Mouse (Mus musculus) right cerebral cortex, adult 18-20 months (tissue): ENCODE results near the gene Adgrb3.
A peak's percentile ranks its signal among the peaks of the same experiment; 100 is the strongest.
"Not testable (repeated sequence)": the region's sequence is repeated elsewhere in the genome, so short reads cannot be mapped to it uniquely, and the experiment has no call there.

Experiments used
- DNase-seq: peaks from one replicate; pipeline ENCODE4 v3.0.0; 2022; ENCODE audit warnings: mixed read lengths

Adgrb3 gene

DNA sequence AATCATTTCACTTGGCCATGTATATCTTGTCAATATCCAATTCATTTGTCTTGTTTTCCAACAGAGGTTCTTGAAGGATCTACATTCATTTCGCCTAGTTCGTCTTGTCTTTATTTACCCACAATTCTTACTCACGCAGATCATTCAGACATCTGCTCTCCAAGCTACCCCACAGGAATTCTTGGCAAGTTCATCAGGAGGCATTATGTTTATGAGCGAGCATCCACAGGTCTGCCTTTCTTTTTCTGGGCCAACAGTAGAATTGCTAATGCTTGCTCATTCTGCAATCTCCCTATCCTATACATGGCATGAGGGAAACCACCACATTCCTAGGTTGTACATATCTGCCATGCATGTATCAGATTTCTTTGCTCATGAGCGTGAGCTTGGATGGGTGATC is 99.7 kb downstream of the Adgrb3 start:
- DNase-seq = no peak

DNA sequence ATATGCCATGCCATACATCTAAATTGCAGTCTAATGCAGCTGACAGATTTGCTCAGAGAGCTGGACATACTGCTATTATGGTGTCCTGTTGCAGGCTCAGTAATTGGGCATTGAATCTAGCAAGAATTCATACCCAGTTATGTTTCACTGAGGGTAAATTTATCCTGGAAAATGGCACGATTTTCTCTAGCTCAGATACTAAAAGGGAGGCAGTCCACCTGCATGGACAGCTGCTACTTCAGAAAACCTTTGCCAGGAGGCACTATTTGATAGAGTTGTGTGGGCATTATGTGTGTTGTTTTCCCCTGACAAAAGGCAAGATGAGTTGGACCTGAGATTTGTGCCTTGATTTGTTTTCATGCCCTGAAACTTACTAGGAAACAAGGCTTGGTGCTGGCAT is 118.0 kb downstream of the Adgrb3 start:
- no peak for DNase-seq

DNA sequence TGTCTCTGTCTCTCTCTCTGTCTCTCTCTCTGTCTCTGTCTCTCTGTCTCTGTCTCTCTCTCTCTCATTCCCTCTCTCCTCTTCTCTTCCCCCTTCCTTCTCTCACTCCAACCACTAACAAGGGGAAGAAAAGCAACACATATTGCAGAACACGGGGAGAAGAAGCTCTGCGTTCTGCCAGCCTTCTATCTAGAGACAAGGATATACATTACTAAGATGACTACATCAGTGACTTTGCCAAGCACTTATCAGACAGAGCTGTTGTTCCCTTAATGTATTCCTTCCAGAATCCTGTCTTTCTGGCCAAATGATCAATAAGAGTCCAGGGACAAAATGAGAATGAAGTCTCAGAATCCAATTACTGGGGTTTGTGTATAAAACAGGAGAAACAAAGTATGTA is 123.2 kb downstream of the Adgrb3 start:
- no peak for DNase-seq

DNA sequence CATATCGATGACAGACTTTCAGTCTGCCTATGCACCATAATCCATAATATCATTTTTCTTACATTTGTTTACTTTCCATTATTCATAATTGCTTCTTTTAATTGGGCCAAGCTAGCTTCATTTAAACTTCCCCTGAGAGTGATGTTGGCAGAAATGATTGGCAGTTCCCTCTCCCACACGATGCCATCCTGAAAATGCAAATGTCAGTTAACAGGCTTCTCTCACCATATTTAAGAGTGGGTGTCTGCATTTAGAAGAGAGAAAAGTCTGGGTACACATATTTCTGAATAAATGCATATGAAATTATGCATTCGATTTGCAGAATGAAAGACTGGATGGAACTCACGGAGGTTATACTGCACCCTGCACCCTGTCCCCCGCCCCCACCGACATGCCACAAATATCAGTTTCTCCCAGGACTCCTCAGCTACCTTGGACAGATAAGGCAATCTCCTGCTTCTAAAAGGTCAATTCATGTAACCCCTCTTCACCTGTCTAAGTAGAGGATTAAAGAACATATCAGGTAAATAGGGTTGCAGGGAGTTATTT is 130.7 kb downstream of the Adgrb3 start:
- no peak for DNase-seq

DNA sequence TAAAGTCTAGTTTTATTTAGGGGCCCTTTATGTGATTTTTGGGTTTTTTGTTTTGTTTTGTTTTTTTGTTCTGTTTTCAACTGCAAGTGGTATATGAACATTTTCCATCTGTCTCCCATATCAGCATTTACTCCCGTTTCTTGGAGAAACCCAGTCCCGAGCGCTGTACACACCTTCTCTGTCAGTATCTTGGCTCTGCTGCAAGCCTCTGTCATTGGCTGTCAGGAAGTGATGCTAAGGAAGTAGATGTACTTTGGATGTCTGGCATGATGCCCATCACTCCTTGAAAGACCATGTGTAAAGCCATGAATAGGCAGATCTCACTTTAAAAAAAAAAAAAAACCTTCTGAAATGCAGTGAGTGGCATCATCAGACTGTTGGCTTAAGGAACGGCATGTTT is 132.3 kb downstream of the Adgrb3 start:
- DNase-seq = peak; percentile 45

DNA sequence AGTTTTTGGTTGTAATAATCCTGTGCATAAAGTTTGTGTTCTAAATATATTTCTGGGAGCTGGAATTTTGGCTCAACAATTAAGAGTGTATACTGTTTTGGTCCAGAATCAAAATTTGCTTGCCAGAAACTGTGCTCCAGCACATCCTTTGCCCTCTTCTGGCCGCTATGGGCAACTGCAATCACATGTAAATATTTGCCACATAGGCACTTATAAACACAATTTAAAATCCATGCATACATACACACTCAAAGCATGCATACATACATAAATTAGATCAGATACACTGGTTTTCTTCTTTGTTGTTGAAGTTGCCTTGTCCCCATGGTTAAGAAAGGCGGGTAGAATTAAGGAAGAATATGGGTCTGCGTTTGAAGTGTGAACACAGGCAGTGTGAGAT is 132.7 kb downstream of the Adgrb3 start:
- no peak for DNase-seq

DNA sequence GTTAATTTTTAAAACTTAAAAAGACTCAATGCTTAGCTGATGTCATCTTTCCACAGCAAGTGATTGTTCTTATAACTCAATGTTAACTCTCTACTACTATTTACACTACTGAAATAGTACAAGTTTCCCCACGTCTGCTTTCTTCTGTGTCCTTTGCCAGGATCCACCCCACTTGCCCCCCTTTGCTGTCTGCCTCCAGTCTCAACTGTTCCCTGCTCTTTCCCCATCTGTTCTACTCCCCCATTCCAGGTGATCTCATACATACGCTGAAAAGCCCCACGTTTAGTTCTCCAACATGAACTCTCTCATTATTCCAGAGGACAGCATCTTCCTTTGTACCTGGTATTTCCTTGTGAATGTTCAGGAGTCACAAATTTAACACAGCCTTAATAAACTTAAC is 147.4 kb downstream of the Adgrb3 start:
- DNase-seq = peak; percentile 56

DNA sequence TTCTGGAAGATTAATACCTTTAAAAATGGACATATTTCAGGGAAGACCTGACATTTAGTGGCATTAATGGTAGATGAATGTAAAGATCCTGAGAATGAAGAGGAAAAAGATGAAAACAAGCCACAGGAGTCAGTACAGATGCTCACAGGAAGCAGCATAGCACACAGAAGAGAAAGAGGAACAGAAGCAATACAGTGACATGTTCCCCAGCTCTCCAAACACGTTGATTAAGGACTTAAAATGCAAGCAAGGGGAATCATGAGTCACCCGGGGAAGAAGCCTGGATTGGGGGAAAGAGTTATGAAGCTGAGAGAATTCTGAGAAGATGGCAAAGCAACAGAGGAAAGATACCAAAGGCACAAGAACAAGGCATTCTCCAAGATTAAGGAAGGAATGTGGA is 149.9 kb downstream of the Adgrb3 start:
- no peak for DNase-seq

DNA sequence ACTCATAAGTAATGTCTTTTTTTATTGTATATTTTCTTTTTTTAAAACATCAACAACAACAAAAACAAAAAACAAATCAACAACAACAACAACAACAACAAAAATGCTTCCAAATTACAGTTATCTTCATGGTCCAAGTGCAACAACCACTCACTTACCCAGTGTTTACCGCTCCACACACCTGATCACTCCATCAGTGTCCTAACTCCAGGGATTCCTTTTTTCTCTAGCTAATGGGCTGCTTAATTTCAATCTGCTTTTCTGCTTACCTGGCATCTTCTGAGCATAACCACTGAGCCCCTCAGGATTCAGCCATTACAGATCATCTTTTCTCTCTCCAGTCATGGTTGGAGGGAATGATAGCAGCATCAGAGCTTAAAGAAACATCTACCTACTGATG is 176.8 kb downstream of the Adgrb3 start:
- no peak for DNase-seq

DNA sequence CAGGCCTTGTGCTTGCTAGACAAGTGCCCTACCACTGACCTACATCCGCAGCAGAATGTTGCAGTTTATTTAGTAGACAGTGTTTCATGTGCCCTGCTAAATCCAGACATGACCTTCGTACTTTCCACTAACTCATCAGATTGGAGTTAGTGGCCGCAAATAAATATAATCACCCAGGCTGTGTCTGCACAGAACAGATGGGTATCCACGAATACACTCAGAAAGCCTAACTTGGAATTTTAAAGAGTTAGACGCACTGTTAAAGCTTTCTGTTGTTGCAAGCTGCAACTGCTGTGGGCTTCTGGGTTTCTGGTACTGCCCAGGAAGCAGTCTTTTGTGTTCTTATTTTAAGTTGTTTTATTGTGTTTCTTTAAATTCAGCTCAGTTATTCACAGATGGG is 185.3 kb downstream of the Adgrb3 start:
- DNase-seq = no peak

DNA sequence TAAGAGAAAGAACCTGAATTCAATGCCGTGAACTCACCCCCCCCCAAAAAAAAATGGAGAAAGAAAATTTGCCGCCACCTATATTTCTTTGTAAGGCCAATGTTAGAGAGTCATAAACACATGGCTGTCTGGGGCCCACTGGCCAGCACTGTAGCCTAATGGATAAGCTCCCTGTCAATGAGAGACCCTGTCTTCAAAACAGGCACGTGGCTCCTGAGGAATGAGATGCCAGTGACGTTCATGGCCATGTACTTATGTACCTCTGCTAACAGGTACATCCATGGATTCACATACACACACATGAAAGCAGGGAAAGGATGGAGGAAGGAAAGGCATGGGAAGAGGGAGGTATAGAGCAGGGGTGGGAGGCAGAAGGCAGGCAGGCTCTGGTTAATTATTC is 208.0 kb downstream of the Adgrb3 start:
- no peak for DNase-seq

DNA sequence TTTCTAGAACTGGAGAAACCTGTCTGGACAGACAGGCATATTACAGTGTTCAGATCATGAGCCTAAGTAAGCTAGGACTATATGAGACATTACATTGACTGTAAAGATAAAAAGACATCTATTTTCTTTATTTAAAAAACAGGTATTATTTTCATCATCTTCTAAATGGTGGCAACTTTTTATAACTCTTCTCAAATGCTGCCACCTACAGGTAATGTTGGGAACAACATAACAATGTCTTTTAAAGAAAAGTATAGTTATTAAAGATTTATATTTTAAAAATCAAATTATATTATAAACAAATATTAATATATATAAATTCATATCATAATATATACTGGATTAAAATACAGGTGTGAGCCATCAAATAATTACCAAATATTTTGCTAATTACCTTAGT is 212.6 kb downstream of the Adgrb3 start:
- DNase-seq = no peak

DNA sequence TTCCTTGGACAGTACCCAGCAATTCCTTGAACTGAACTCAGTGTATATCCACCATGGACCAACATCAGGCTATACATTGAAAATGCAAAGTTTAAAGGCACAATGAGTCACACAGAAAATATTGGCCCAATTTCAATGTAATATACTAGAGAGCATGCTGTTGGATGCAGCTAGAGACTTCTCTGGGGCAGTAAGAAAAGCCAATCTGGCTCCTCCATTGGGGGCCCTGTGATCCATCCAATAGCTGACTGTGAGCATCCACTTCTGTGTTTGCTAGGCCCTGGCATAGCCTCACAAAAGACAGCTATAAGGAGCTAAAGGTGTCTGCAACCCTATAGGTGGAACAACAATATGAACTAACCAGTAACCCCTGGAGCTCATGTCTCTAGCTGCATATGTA is 218.7 kb downstream of the Adgrb3 start:
- DNase-seq = not testable (repeated sequence)

DNA sequence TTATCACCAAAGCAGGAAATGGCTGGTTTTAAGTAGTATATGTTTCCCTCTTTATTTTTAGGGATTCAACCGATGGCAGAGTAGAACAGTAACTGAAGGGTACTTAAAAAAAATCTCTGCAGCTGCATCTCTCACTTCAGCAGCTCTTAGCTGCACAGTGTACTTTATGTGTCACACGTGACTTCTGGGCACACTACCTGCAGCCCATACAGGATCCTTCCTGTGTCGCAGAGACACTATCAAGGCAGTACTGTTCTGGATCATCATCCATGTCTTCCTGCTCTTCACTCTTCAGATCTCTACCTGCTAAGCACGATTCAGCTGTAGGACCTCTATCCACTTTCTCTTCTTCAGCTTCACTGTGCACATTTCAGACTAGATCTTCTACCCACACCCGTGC is 230.6 kb downstream of the Adgrb3 start:
- DNase-seq = no peak

DNA sequence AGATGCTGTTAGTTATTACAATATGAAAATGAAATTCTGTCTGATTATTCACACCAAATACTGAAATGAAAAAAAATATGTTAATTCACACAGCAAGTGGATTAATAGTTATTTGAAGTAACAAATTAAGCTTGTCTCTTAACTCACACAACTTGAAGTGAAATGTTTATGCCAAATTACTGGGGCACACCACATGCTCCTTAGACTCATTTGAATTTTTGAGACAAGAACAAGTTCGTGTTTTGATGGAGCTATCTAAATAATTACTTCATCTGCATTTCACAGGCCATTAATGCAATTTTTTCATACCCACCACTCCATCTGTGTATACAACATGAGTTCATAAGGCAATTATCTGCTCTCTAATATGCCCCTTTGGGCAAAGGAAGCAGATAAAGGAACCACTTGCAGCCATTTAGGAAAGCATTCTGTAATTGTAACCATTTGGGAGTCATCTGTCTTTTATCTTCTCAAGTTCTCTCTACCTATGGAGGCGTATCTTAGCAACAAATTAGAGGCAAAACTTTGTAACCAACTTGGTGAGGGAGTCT is 240.9 kb downstream of the Adgrb3 start:
- no peak for DNase-seq

DNA sequence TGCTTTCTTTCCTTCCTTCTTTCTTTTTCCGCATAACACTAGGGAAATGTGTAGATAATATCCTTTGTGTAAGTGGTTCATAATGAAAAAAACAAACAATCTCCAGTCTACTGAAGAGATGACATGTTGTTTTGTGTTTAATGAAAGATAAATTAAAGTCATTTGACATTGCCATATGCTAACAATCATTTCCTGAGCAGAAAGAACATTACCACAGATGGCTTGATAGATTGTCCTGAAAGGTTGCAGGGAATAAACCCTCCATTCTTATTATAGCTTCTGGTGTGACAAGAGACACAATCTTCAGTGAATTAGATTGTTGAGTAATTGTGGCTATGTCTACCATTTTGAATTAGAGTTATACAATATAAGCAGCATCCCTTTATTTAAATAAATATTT is 247.8 kb downstream of the Adgrb3 start:
- DNase-seq = no peak

DNA sequence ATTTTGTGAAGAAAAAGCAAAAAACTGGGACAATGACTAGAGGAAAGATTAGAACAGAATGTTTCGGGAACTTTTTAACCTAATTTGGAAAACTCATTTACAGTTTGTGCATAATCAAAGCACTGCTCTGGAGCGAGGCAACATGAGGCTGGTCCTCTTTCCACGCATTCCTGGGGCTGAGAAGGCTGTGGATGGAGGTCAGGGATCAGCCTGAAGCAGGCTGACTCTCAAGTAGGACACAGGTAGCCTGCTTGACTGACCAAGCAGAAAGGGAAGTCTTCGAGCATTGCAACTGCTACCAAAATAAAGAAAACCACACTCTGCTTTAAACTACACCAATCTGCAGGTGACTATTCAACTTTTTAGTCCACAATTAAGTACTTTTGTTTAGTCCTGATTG is 251.7 kb downstream of the Adgrb3 start:
- no peak for DNase-seq

DNA sequence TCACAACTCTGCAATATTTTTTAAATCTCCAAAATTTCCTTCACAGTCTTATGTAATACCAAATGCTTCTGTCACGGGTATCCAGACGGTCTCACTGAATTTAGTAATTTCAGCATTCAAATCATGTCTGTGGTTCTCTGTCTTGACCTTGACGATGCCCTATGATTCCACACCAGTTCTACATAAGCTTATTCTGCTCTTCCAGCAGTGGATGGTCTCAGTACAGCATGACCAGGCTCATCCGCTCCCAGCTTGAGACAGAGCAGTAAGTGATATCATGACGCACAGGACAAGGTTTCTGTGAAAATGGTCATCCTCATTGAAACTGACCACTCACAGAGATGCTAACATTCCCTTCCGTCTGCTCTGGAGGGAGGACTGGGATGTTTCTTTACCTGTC is 252.9 kb downstream of the Adgrb3 start:
- peak; percentile 20 for DNase-seq

DNA sequence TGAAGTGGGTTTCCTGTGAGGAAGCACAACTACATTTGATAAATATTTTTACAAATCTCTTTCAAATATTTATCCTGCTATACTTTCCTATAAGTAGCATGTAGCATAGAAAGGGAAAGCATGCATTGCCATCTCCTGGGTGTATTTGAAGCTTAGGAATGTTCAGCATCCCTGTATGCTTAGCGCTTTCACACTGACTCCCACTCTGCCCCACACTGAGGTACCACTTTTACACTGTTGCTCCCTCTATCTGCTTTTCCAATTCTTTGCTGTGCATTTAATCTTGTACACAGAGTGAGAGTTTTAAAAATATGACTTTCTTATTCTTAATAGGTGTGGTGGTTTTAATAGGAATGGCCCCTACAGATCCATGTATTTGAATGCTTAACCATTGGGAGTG is 261.4 kb downstream of the Adgrb3 start:
- no peak for DNase-seq

DNA sequence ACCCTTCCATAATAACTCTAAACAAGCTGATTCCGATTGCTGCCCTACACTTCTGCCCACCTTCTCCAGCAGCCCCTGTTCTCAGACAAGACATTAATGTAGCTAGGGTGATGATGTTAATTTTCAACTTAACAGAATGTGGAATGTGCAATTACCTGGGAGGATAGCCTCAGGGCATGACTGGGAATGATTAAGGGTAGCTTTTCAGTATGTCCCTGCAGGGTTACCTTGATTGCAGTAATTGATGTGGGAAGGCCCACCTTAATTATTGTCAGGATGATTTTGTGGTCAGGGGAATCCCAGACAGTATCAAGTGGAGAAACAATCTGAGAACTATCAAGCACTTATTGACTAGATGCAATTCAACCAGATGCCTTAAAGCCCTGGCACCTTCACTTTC is 283.4 kb downstream of the Adgrb3 start:
- no peak for DNase-seq

DNA sequence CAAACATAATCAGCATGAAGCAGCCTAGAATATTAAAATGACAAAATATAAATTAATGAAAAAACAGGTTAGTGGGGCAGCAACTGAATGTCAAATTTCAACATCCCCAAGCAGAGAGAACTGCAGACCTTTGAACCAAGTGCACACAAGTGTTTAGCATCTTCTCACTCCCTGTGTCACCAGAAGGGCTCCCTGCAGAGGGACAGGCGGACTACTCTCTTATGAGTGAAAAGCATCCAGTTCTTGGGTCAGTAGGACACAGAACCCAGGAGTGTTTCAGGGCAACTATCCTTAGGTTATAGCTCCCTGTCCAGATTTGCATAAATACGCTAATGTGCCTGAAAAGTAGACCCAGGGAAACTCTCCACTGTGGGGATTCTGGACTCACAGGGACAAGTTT is 285.6 kb downstream of the Adgrb3 start:
- no peak for DNase-seq

DNA sequence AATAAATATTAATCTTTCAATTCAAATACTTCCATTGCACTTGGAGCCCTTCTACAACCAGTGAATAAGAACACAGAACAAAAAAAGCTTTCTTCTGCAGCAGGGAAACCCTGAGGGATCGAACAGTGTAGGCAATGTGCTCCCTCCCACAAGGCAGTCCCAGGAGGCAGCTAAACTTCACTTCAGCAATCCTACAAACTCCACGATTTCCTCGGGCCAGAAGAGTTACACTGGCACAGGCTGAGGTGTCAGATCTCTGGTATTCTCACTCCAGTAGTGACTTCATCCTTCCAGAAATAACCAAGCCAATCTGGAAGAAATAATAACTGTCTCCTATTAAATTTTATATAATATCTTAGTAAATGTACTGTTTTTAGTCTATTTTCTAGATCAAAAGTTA is 286.6 kb downstream of the Adgrb3 start:
- DNase-seq = peak; percentile 33

DNA sequence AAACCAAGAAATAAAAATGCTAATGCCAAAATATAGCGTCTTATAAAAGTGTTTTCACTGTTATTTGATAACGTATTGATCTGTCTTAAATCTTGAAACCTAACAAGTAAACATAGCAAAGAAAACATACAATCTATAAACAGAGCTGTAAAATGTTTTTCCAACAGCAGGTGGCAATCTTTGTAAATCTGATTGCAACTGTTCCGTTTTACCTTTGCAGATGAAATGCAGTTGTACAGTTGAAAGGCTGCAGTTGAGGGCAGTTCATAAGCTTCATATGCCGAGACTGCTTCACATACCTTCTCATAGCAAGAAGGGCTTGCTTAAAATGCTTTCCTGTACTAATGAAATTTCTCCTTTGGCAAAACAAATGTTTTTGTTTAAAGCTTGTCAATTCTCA is 302.5 kb downstream of the Adgrb3 start:
- DNase-seq = no peak

DNA sequence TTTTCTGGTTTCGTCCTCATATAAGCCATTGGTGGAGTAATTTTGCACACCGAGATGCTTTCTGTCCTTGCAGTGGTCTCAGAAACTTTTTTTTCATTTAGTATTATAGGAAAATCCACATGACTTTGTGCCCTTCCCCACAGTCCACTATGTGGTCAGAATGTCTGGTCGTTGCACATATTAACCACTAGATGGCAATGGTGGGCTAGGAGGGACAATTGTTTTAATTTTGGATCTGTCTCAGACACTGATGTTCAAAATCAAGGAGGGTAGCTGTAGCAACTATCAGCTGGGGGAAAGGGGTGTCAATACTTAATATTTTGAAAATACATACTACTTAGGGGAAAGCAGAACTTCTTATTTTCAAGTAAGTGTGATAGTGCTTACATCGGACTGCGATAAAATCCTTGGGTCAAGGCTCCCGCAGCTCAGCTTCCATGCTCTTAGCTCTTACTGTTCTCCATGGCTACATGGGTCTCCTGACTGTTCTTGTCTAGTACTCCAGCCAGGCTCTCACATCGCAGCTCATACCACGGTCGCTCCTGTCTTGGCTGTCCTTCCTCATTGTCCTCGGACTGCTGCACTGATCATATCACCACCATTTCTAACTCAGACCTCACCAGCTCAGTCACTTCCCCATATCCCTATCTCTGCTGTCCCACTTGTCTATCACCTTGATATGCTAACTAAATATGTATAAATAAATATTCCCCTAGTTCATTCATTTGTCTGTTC is 319.0 kb downstream of the Adgrb3 start:
- DNase-seq = no peak

DNA sequence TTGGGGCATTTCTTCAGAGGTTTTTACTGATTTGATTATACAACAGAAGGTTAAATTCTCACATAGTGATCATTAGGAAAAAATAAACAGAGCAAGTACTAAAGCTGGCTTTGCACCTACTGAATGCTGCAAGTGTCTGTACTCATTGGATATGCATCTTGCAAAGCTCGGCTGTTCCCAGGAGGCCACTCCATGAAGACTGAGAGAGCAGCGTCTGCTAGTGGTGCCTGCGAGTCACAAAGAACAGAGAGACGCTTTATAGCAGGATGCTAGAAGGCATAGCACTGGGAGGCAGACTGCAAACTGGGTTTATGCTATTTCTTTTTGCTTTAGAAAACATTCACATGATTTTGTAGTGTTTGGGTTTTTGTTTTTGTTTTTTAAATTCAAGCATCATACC is 325.2 kb downstream of the Adgrb3 start:
- DNase-seq = peak; percentile 71
